Mouse (Mus musculus) forebrain, embryonic 11.5 days (tissue): ENCODE data around the gene Fcnb. TPM values are rescaled to one million over a fixed set of nuclear protein-coding genes. Genes with fewer than 3 reads are reported as not detected.

Experiments
- ATAC-seq: fragments of 200-750 bp; cut with Nextera tagmentation; replicated peaks from 2 replicates; pipeline ENCODE4 v1.8.0; 2017; ENCODE audit warnings: moderate TSS enrichment; ENCODE audit not compliant: low FRiP score
- DNase-seq: peaks from one replicate; pipeline ENCODE4 v3.0.0-alpha.2; 2017; ENCODE audit warnings: low spot score
- H3K27ac ChIP-seq: fragments of 300-500 bp; sonication (generic); 2 replicates; pipeline ENCODE4 v1.5.1; 2014; ENCODE audit warnings: low read depth, low read length
- H3K27me3 ChIP-seq: fragments of 300-500 bp; sonication (generic); 2 replicates; pipeline ENCODE4 v1.6.1; 2014; ENCODE audit warnings: mild to moderate bottlenecking, low read length, mixed read lengths; ENCODE audit not compliant: control insufficient read depth, insufficient read depth
- H3K36me3 ChIP-seq: fragments of 300-500 bp; sonication (generic); 2 replicates; pipeline ENCODE4 v1.6.1; 2014; ENCODE audit warnings: mild to moderate bottlenecking, low read length, moderate library complexity, mixed read lengths; ENCODE audit not compliant: control insufficient read depth, insufficient read depth
- H3K4me1 ChIP-seq: fragments of 300-500 bp; sonication (generic); replicated peaks from 2 replicates; pipeline ENCODE4 v1.6.1; 2014; ENCODE audit warnings: low read length, mixed read lengths; ENCODE audit not compliant: control insufficient read depth, insufficient read depth
- H3K4me2 ChIP-seq: fragments of 300-500 bp; sonication (generic); 2 replicates; pipeline ENCODE4 v1.6.1; 2014; ENCODE audit warnings: low read depth, mild to moderate bottlenecking, low read length, moderate library complexity, mixed read lengths; ENCODE audit not compliant: severe bottlenecking
- H3K4me3 ChIP-seq: fragments of 300-500 bp; sonication (generic); 2 replicates; pipeline ENCODE4 v1.5.1; 2014; ENCODE audit warnings: low read depth, low read length
- H3K9ac ChIP-seq: fragments of 300-500 bp; sonication (generic); 2 replicates; pipeline ENCODE4 v1.6.1; 2014; ENCODE audit warnings: low read length
- H3K9me3 ChIP-seq: fragments of 300-500 bp; sonication (generic); 2 replicates; pipeline ENCODE4 v1.6.1; 2016; ENCODE audit warnings: low read length, mixed read lengths; ENCODE audit not compliant: control insufficient read depth
- WGBS: fragments of 180-500 bp; shearing (Covaris S2); extraction: QIAGEN DNeasy Blood & Tissue Kit; methylation state at CpG from one replicate; pipeline ENCODE4 v1.1.7; 2014; 5-methylcytosine and 5-hydroxymethylcytosine counted together
- polyA plus RNA-seq: library from polyadenylated mRNA; unstranded; fragments of >200 nt; fragmentation: Nextera tagmentation; extraction: Ambion mirVana; gene quantifications from 2 replicates; pipeline ENCODE4 v1.2.1, GENCODE M21; 2014

Gene Fcnb
- 0.41 TPM in 1 of 2 replicates, not detected in the other for polyA plus RNA-seq

DNA sequence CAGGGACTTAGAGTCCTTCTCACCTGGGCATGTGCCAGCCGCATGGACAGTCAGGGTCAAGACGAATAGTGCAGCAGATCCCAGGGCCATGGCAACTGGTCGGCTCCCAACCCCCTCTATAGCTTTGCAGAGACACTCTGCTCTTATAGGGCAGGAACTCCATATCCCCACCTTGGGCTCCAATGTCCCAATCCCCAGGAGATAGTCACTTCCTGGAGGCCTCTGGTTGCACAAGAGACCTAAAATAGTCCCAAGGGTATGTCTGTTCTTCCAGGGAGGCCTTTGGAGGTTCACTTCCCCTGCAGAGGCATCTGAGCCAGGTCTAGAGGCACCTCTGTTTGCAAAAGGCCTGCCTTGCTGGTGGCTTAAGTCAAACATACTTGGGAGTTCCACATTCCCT lies at the start of gene Fcnb:
Gene Fcnb (minus strand): TSS at position 118 of the 400 bp plus-strand sequence.
- no peak within 1 kb of the TSS for H3K27ac ChIP-seq
- no peak for ATAC-seq
- H3K4me3 ChIP-seq: no peak within 1 kb of the TSS
- no peaks in the 10 kb centered on the region for H3K9me3 ChIP-seq
- DNase-seq: no peak
- H3K27me3 ChIP-seq: no peaks in the 10 kb centered on the region
- H3K4me2 ChIP-seq: no peak within 1 kb of the TSS
- no peak within 1 kb of the TSS for H3K9ac ChIP-seq
- no peaks in the 10 kb centered on the region for H3K4me1 ChIP-seq
- WGBS: 92% methylated on average over 3 of the region's 3 CpGs
- no peaks in the 10 kb centered on the region for H3K36me3 ChIP-seq

DNA sequence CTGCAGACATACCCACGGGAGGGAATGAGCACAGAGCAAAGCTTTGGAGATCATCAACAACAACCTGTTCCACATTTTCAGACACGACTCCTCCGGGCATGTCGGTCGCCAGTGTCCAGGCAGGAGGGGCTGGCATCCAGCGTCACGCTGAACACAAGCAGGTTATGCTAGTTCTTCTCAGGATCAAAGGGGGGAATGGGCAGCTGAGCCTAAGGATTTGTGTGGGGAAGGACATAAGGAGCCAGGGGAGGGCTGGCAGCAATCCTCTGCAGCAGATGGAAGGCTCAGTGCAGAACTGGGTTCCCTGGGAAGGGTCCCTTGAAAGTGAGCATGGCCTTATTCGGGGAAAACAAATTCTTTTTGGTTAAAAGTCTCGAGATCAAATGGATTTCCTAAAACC lies 49.1 kb upstream of the Fcnb start:
- 89% methylated on average over 9 of the region's 9 CpGs for WGBS

DNA sequence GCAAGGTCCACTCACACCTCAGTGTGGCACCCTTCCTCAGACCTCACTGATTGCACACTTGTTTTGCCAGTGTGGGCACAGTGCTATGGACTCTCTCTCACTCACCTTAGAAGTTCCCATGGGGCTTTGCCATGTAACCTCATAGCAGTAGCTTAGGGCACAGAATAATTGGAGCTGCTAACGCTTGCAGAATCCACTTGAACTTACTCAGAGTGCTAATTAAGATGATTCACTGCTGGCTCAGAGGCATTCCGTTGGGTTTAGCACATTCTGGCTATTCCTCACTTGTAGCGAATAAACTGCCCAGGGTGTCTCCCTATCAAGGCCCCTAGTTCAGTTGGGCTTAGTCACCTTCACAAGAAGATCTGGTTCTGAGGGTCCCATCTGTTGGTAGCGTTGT lies 47.4 kb upstream of the Fcnb start:
- no peak overlapping the region for H3K4me3 ChIP-seq
- WGBS: 75% methylated on average over 4 of the region's 4 CpGs

More for the DNA sequence above, 49.1 kb upstream of the Fcnb start:
- ATAC-seq: no peak
- Histone ChIP-seq H3K4me2 (no peak overlapping the region), H3K9me3 (no peaks in the 10 kb centered on the region), H3K27me3 (no peaks in the 10 kb centered on the region), H3K9ac (no peak overlapping the region), H3K4me1 (no peaks in the 10 kb centered on the region), H3K4me3 (no peak overlapping the region), H3K27ac (no peak overlapping the region), H3K36me3 (no peaks in the 10 kb centered on the region)
- DNase-seq: no peak

DNA sequence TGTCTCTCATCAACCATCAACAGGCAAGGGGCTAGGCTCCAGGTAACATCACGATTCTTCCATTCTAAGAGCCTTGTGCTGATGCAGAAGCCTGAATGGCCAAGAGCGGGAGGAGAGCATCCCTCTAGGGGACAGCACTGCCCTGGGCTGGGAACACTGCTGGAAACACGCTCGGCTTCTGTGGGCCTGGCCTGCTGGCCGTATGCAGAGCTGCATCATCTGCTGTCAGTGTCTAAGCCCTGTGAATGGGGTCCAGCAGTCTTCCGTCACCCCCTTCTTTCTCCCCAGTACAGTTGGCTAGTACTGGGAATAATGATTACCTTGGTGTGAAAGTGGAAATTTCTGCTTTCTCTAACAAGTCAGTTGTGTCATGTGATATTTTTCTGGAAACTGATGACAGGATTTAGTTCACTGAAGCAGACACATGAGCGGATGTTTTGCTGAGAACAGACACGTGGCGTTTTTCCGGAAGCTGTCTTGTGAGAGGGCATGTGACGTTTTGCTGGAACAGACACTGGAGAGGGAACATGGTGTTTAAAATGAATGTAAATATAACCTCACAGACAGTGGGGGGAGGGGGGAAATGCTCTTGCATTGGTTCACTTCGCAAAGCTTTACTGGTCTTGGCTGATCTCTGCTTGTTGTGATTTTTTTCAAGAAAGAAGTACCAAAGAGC lies 42.2 kb upstream of the Fcnb start:
- H3K9ac ChIP-seq: no peak overlapping the region
- no peaks in the 10 kb centered on the region for H3K9me3 ChIP-seq
- no peak overlapping the region for H3K4me3 ChIP-seq
- no peak overlapping the region for H3K4me2 ChIP-seq
- ATAC-seq: no peak
- no peaks in the 10 kb centered on the region for H3K27me3 ChIP-seq
- no peak for DNase-seq
- no peaks in the 10 kb centered on the region for H3K4me1 ChIP-seq
- H3K36me3 ChIP-seq: no peaks in the 10 kb centered on the region
- H3K27ac ChIP-seq: no peak overlapping the region
- WGBS: 83% methylated on average over 12 of the region's 12 CpGs

More for the DNA sequence above, 47.4 kb upstream of the Fcnb start:
- no peak overlapping the region for H3K4me2 ChIP-seq
- H3K4me1 ChIP-seq: no peaks in the 10 kb centered on the region
- no peaks in the 10 kb centered on the region for H3K9me3 ChIP-seq
- H3K27me3 ChIP-seq: no peaks in the 10 kb centered on the region
- H3K27ac ChIP-seq: no peak overlapping the region
- DNase-seq: no peak
- H3K9ac ChIP-seq: no peak overlapping the region
- H3K36me3 ChIP-seq: no peaks in the 10 kb centered on the region
- ATAC-seq: no peak

DNA sequence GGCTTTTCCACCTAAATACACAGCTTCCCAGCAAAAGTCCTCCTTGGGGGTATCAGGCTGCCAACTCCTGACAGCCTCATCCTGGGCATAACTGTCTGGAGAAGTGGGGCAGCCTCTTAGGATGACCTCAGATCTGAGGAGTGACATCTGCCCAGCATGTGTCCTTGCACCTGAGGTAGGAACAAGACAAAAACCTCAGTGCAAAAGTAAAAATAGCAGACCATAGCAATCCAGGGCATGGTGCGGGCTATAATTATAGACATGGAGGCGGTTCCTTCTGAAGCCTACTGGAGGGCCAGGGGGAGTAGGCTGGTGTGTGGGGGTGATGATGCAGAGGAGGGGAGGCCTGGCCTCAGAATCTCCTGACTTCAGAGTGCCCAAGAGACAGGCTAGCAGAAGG lies 39.2 kb upstream of the Fcnb start:
- WGBS: 96% methylated on average over 2 of the region's 2 CpGs
- Histone ChIP-seq H3K9ac (no peak overlapping the region), H3K27me3 (no peaks in the 10 kb centered on the region), H3K27ac (no peak overlapping the region), H3K9me3 (no peaks in the 10 kb centered on the region), H3K4me3 (no peak overlapping the region), H3K4me2 (no peak overlapping the region), H3K4me1 (no peaks in the 10 kb centered on the region), H3K36me3 (no peaks in the 10 kb centered on the region)
- ATAC-seq (no peak), DNase-seq (no peak)

DNA sequence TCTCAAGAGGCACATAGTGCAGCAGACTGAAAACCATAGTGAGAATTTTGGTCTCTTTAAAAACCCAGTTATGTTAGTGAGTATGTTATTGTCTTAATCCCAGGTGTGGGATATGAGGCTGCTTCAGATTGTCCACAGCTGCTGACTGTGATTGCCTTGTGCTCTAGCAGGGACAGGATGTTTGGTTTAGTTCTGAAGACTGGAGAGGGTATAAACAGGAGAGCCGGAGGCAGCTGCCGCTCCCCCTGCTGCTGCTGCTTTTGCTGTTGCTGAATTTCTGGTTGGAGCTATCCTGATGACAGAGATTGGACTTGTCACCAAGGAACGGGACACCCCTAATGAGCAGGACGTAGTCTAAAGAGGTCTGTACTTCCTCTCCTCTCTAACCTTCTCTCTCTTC lies 36.6 kb upstream of the Fcnb start:
- Histone ChIP-seq H3K27ac (no peak overlapping the region), H3K4me1 (0 out of 2 replicates have a peak, but pooled peaks cover 2% of the 10 kb centered on the region), H3K4me3 (no peak overlapping the region), H3K9me3 (no peaks in the 10 kb centered on the region), H3K36me3 (no peaks in the 10 kb centered on the region), H3K9ac (no peak overlapping the region), H3K27me3 (no peaks in the 10 kb centered on the region; the same call in 1 of the 2 replicates), H3K4me2 (no peak overlapping the region)
- WGBS: 93% methylated on average over 4 of the region's 4 CpGs
- DNase-seq (no peak), ATAC-seq (no peak)

DNA sequence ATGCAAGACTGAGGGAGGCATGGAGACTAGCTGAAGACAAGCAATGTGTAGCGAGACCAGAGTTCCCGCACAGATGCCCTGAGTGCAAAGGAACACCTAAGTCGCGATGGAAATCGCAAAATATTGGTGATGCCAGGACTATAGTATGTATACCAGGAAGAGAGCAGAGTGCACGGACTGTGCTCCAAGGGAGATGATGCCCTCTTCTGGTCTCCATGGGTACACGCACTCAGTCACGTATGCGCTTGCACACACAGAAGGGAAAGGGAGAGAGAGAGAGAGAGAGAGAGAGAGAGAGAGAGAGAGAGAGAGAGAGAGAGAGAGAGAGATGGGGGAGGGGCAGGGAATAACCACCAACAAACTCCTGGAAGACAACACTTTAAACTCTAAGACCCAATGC lies 35.7 kb upstream of the Fcnb start:
- H3K4me2 ChIP-seq: no peak overlapping the region
- no peak overlapping the region for H3K4me3 ChIP-seq
- H3K36me3 ChIP-seq: no peaks in the 10 kb centered on the region
- H3K9ac ChIP-seq: no peak overlapping the region
- DNase-seq (no peak), ATAC-seq (no peak)
- H3K9me3 ChIP-seq: no peaks in the 10 kb centered on the region
- WGBS: 94% methylated on average over 9 of the region's 9 CpGs
- H3K27me3 ChIP-seq: no peaks in the 10 kb centered on the region; the same call in 1 of the 2 replicates
- H3K4me1 ChIP-seq: 0 out of 2 replicates have a peak, but pooled peaks cover 2% of the 10 kb centered on the region
- H3K27ac ChIP-seq: no peak overlapping the region

DNA sequence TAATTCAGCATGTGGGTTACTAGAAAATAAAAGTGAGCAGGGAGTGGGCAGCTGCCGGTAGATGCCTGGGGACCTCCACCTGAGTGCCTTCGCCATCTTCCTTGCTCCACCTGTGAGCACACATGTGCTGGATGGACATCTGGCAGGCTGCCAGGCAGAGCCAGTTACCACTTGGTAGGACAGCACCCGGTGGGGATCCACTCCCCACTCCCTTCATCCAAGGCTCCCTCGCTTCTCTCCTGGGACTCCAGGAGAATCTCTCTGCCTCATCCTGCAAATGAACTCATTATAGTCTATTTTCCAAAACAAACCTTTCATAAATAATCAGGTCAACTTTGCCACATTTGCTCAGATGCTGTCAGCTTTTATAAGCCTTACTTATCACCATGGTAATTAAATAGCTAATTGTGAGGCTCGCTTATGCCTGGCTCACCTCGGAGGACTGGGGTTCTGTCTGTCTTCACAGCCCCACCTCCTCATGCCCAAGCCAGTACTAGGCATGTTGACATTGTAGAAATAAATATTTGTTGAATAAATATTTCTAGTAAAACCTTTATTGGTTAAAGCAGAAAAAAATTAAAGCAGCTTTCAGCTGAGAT lies 33.9 kb upstream of the Fcnb start:
- Histone ChIP-seq H3K9ac (no peak overlapping the region), H3K36me3 (no peaks in the 10 kb centered on the region), H3K4me3 (no peak overlapping the region), H3K27ac (no peak overlapping the region), H3K9me3 (no peaks in the 10 kb centered on the region), H3K4me1 (0 out of 2 replicates have a peak, but pooled peaks cover 2% of the 10 kb centered on the region), H3K27me3 (no peaks in the 10 kb centered on the region; the same call in 1 of the 2 replicates), H3K4me2 (no peak overlapping the region)
- no peak for ATAC-seq
- WGBS: 55% methylated on average over 6 of the region's 6 CpGs
- no peak for DNase-seq
